Mouse (Mus musculus): ENCODE measurements around the gene Rimbp3.
"Not testable (repeated sequence)": the region's sequence is repeated elsewhere in the genome, so short reads cannot be mapped to it uniquely, and the experiment has no call there.

Rimbp3 gene

DNA sequence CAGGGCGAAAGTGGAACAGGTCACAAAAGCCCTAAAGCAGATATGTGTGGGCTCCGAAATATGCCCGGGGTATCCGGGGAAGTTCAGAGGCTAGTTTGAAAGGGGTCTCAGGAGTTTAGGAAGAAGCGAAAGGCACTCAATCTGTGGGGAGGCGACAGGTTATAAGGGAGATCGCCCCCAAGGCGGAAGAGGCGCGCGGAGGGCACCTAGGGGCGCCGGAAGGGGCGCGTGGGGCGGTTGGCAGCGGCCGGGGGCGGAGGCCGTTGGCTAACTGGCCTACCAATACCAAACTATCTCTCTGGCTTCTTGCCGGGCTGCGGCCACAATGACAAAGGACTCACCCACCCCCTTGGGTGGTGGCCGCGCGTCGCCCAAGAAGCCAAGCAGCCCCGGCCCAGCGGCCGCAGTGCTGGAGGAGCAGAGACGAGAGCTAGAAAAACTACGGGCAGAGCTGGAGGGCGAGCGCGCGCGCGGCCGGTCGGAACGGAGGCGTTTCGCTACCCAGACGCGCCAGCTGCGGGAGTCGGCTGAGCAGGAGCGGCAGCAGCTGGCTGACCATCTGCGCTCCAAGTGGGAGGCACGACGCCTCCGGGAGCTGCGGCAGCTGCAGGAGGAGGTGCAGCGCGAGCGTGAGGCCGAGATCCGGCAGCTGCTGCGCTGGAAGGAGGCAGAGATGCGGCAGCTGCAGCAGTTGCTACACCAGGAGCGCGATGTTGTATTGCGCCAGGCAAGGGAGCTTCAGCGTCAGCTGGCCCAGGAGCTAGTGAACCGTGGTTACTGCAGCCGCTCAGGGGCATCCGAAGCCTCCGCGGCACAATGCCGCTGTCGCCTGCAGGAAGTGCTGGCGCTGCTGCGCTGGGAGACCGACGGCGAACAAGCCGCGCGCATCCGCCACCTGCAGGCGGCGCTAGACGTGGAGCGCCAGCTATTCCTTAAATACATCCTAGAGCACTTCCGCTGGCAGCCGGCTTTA lies at the start of gene Rimbp3:
Gene Rimbp3 (plus strand): TSS at position 215 of the 973 bp plus-strand sequence.
- DNase-seq: peak; percentile 93 to 95

DNA sequence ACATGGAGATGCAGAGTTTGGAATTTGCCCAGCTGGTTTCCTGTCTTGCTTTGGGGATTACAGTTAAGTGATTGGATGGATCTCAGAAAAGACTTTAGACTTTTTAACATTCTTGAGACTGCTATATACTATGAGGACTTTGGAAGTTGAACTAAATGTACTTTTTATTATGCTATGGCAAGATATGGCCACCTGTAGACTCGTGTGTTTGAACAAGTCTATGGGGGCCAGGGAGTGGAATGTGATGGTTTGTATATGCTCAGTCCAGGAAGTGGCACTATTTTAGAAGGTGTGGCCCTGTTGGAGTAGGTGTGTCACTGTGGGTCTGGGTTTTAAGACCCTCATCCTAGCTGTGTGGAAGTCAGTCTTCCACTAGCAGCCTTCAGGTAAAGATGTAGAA lies 42.9 kb upstream of the Rimbp3 start:
- not testable (repeated sequence) for DNase-seq

DNA sequence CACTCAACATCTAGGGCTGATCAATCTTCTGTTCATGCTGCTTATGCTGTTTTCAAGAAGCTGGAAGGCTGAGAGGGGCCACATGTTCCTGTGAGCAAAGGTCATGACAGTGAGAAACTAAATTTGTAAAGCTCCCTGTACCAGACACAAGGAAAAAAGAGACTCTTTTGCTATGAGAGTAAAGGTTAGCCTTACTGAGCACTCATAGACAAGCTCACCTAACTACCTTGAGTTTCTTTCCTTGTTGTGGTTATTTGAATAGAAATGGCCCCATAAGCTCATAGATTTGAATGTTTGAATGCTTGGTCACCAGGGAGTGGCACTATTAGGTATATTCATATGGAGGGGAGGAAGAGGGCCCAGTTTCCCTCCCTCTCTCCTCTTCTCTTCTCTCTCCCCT lies 41.2 kb upstream of the Rimbp3 start:
- DNase-seq: no peak

DNA sequence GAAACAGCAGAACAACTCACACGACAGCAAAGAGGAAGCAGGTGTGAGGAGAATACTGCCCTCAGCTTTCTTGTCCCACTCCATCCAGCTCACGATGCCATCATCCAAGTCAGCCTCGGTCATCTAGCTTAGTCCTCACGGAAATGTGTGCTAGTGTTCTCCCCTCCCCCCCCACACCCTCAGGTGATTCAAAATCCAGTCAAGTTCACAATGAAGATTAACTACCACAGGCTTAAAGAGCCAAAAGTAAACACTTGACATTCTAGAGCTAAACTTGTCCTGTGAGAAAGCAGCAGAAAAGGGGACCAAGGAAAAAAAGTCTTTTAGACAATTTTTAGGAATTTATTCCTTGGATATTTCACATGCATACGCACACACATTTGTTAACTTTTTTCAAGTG lies 40.4 kb upstream of the Rimbp3 start:
- no peak for DNase-seq

DNA sequence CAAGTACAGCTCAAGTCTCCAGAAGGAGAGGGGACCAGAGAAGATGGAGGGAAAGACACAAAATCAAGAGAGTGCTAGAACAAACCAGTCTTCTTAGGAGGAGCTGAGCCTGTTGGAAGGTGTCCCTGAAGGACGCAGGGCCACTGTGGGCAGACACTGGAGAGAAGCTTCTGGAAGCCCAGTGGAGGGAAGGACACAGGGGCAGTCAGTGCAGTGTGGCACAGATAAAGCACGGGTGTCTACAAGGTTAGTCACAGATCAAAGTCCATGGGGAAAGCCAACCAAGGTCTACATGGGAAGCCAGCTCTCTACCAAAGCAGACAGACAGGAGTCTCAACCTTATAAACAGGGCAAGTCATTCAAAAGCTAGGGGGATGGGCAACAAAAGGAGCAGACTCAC lies 32.6 kb upstream of the Rimbp3 start:
- no peak for DNase-seq

DNA sequence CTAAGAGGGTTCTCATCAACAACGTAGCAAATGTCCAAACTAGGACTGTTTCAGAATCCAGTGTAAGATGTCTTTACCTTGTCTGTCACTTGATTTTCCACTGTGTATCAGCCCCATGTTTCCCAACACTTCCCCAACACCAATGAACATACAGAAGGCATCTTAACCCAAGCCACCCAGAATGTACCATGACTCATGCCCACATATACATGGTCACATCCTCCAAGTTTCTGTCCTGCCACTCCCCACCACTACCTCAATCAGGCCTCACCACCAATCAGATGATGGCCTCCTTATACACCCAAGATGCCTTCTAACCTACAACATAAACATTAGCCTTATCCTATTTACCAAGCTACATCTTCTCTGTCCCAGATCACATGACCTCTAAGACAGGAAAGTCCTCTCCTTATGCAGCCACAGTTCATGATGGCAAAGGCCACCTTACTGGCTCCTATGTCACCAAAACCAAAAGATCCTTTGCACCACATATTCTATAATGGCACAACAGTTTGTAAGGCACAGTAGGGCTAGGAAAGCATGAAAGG lies 30.7 kb upstream of the Rimbp3 start:
- no peak for DNase-seq

DNA sequence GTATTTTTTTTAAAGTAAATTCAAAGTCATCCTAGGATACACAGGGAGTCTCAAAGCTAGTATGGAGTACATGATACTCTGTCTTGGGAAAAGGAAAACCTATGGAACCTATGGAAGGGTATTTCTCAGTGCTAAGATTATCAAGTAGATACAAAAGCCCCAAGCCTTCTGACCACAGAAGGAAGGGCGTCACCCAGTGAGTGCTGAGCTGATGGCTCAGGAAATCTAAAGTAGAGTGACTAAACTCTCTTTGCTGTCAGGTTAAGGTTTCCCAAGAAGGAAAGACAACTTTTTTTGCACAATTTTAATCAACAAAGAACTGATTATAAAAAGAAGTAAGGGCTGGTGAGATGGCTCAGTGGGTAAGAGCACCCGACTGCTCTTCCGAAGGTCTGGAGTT lies 28.7 kb upstream of the Rimbp3 start:
- DNase-seq: no peak

DNA sequence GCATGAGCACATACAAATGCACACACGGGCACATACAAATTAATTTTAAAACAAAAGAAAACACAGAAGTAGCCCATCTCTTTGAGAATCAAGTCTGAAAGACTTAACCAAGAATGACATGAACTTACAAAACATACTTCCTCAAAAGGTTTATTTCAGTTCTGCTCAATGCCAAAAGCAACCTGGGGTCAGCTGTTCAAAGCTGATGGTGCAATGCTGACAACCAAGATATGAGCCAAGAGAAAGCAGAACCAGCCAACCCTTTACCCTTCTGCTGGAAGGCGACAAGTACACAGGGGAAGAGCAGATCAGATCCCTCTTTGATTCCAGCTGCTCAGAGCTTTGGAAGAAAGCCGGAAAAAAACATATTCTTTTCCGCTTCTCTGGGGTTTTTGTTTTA lies 27.0 kb upstream of the Rimbp3 start:
- DNase-seq: no peak

DNA sequence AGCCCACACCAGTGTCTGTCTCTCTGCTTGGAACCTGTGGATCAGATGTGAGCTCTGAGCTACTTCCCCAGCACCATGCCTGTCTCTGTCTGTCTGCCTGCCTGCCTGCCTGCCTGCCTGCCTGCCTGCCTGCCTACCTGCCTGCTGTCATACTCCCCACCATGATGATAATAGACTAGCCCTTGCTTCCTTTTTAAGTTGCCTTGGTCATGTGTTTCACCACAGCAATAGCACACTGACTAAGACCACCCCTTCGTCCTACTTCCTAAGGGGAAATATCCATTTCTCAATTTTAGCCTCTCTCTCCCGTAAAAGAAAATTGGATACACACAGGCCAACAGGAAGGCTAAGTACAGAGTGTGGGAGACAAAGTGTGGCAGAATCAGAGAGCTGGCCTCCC lies 26.3 kb upstream of the Rimbp3 start:
- DNase-seq: no peak

DNA sequence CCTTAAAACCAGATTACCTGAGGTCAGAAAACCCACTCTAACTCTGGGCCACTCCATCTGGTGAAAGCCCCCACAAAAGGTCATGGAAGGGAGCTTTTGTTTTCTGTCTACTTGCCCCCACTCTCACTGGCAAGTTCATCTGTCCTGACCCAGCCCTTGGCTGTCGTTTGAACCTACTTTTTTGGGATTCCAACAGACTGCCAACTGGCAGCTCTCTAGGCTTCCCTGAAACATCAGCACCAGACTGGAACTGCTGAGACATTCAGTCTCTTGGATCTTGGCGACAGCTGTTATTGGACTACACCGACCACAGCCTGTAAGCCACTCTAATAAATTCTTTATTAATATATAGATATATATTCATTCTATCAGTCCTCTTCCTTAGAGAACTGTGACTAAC lies 25.4 kb upstream of the Rimbp3 start:
- no peak for DNase-seq

DNA sequence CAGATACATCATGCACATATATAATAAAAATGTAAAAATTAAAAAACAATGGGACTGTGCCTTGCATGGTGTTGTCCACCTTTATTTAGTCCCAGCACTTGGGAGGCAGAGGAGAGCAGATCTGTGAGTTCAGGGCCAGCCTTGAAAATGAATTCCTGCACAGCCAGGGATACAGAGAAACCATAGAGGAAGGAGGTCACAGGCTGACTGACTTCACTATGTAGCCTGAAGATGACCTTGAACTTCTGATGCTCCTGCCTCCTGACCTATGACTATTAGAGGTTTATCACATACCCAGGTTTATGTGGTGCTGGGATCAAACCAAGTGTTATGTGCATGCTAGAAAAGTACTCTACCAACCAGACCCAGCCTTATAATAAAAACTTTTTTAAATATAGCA lies 22.9 kb upstream of the Rimbp3 start:
- no peak for DNase-seq

DNA sequence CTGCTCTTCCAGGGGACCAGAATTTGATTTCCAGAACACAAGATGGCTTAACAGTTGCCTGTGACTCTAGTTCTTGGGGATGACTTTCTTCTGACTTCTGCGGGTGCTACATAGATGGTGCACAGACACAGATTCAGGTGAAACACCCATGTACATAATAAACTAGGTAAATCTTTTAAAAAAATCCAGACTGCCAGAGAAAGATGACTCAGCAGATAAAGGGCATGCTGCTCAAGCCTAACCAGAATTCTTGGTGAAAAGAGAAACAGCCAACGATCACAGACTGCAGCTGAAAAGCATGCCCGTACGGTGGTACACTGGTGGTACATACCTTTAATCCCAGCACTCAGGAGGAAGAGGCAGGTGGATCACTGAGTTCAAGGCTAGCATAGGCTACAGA lies 14.6 kb upstream of the Rimbp3 start:
- no peak for DNase-seq

DNA sequence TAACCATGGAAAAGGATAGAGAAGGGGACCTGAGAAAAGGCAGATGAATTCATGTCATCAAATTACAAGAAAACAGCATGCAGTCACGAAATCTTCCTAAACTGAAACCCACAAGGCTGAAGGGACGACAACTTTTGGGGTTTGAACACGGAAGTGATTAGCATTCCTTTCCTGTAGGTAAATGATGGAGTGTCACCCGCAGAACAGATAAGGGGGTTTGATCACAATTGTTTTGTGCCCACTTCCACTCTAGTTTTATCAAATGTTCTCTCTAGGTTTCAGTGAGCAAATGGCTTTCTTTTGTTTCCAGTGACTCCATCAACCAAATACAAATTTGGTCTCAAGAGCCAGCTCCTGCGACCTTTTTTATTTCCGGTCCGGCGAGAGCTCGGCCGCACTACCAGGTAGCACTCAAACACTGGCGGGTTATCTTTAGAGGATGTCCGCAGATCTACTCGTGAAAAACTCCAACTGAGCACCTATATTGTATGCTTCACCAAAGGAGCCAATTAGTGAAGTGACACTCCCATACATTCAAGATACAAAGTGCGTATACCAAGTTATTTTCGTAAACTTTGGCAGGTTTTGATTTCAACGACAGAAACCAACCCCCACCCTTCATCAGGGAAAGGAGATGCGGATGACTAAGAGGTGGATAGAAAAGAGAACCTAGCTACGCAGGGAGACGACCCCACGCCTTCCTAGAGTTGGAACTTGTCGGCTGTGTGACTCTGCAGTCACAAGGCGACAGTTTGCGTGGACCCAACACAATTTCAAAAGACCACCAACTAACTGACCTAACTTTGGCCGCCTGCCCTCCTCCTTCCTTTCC lies 8.1 kb upstream of the Rimbp3 start:
- DNase-seq: no peak

DNA sequence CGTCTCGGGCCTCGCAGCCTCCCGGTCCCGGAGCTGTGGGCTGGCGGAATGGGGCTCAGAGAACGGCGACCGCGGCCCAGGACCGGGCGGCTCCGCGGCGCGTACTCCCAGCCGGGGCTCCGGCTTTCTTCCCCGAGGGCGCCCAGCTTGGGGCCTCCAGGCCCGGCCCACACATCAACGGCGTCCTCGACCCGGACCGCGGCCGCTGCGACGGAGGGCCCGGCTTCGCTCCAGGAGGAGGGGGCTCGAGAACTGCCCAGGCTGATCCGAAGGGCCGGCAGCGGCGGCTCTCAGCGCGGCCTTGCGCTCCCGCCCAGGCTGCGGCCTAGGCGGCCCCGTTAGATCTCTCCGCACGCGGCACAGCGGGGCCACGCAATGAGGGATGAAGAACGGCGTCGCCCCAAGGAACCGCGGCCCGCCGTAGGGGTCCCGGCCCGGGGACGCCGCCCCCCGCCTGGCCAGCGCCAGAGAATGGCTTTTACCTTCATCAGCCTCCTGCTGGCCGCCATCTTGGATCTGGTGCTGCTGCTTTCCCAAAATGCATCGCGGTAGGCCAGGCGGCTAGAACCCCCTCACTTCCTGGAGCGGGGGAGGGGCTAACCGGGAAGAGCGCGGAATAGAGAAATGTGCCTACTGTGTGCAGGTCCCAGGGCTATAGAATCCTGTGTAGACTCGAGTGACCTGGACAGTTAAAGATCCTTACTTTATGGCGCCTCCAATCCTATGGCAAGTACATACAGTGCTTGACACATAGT lies 7.3 kb upstream of the Rimbp3 start:
- DNase-seq: peak; percentile 90 to 94

DNA sequence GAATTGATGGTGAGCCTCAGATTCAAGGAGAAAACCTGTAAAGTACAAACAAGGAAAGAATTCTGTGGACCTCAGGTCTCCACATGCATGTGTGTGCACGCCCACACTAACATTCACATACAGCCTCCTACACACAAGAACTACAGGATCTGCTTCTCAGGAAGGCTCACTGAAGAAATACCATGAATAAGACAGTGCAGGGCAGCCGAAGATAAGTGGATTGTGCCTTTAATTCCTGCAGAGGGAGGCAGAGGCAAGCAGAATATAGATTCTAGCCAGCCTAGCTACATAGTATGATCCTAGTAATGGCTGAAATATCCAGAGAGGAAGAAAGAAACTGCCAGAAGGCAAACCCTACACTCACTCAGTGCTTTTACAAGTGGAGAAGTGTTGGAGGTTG lies 6.4 kb upstream of the Rimbp3 start:
- DNase-seq: no peak

DNA sequence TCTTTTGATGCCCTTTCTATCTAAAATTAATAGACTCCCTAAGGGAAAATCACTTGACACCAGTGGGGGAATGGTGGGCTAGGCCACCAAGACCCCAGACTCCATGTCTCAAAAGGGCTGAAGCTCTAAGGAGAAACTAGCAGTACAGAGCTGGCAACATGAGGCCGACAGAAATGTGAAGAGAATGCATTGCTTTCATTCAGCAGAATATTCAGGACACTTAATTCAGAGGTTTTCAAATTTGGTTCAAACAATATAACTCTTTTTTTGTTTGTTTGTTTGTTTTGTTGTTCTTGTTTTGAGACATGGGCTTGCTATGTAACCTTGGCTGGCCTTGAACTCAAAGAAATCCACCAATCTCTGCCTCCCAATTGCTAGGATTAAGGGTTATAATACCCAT lies 5.9 kb upstream of the Rimbp3 start, which contains the start of gene Ube2l3:
Gene Ube2l3 (minus strand): TSS at position 101 of the 400 bp plus-strand sequence.
- no peak for DNase-seq

DNA sequence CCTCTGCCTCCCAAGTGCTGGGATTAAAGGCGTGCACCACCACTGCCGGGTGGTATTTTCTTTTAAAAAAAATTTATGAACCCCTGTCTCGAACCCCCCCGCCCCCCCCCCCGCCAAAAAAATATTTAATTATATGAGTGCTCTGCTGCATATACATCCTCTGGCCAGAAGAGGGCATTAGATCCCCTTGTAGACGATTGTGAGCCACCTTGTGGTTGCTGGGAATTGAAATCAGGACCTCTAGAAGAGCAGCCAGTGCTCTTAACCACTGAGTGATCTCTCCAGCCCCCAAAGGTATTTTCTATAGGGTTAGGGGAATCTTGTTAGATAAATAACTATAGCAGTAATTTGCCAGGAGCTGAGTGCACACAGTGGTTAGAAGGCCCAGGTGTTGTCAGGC lies 3.4 kb upstream of the Rimbp3 start:
- DNase-seq: peak in 1 of 2 experiments; percentile 57

DNA sequence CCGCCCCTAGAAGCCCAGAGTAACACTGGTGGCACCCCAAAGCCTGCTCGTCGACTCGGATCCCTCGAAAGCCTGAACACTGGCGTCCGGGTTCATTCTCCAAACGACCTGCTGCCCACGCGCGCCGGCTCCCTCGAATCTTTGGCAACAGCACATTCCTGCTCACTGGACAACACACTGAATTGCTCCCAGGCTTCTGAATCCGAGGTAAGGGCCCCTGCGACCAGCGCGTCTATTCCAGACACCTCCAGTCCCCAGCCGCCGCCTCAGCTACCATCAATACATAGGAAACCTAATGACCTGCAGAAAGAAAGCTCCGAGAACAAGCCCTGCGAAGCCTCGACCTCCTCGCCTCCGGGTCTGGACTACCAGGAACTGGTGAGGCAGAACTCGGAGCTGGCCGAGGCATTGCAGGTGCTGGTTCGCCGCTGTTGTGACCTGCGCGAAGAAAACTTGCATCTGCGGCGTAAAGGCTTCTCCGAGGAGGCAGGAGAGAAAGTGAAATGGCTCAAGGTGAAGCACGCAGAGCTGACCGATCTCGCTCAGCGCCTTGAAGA lies 1.1 kb downstream of the Rimbp3 start:
- DNase-seq: peak in 1 of 2 experiments; percentile 63

DNA sequence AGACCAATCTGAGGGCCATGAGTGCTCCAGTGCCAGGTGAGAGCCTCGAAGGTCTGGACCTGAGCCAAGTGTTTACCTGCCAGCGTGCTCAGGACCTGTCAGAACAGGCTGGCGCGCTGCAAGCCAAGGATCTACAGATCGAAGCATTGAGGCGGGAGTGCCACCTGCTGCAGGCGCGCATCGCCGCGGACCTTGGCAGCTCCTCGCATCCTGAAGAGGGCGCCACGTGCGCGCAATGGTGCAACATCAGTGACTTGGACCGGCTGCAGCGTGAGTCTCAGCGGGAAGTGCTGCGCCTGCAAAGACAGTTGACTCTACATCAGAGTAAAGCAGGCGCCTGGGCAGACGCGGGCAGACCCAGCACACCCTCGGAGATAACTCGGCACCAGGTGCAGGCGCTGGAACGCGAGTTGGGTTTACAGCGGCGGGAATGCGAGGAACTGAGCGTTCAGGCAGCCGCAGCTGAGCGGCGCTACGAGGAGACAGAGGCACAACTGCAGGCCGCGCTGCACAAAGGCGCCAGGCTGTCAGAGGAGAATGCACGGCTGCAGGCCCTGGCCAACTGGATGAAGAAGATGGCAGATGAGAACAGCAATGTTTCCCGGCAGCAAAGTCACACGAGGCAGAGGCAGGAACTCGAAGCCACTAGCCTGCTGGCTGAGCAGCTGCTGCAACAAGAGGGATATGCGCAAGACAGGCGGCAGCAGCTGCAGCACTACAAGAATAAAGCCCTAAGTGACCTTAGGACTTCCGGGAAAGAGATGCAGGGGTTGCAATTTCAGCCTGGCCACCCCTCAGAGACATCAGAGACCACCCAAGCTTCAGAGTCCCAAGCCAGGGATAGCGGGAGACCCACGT lies 1.8 kb downstream of the Rimbp3 start:
- peak; percentile 96 to 97 for DNase-seq

DNA sequence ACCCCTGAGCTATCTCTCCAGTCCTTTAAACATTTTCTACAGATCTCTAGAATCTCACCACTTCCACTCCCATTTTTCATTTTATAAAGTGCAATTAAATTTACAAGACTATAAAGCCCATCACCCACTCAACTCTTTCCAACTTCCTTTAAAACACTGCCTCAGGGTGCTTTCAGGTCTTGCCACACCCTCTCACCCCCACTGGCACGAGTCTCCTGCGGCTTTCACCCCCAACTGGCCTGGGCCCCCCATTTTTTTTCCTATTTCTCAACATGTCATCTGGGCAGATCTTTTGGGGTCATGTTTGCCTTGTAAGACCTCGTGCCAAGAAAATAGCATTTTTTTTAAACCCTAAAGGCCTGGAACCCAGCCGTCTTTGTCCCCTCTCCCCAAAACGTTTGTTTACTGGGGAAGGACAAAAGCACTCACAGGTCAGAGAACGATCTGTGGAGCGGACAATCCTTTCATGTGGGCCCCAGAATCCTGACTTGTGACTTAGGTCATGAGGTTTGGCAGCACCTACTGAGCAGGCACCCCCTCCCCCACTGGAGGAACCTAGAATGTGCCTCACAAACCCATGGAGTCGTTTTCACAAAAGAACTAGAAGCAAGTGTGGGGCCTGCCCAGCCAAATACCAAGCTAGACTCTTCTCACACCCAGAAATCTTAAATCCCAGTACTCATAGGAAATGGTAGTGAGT lies 8.7 kb downstream of the Rimbp3 start:
- DNase-seq: no peak
